Mouse (Mus musculus) forebrain, postnatal 0 days (tissue): ENCODE results near the gene Foxi3. TPM values are rescaled to one million over a fixed set of nuclear protein-coding genes. Genes with fewer than 3 reads are reported as not detected.

ENCODE experiments used
- ATAC-seq: fragments of 200-750 bp; cut with Nextera tagmentation; 2 replicates; pipeline ENCODE4 v1.8.0; 2017; ENCODE audit warnings: mild to moderate bottlenecking, moderate library complexity
- DNase-seq: peaks from one replicate; pipeline ENCODE4 v3.0.0-alpha.2; 2015
- H3K27ac ChIP-seq: fragments of 300-500 bp; sonication (generic); 2 replicates; pipeline ENCODE4 v1.5.1; 2014; ENCODE audit warnings: low read depth, mild to moderate bottlenecking, antibody characterized with exemption, low read length, moderate library complexity, mixed read lengths
- H3K27me3 ChIP-seq: fragments of 300-500 bp; sonication (generic); 2 replicates; pipeline ENCODE4 v1.6.1; 2014; ENCODE audit warnings: mild to moderate bottlenecking, low read length, mixed read lengths; ENCODE audit not compliant: insufficient read depth
- H3K36me3 ChIP-seq: fragments of 300-500 bp; sonication (generic); 2 replicates; pipeline ENCODE4 v1.6.1; 2014; ENCODE audit warnings: mild to moderate bottlenecking, moderate library complexity; ENCODE audit not compliant: insufficient read depth
- H3K4me1 ChIP-seq: fragments of 300-500 bp; sonication (generic); 2 replicates; pipeline ENCODE4 v1.6.1; 2014; ENCODE audit warnings: antibody characterized with exemption; ENCODE audit not compliant: insufficient read depth
- H3K4me2 ChIP-seq: fragments of 300-500 bp; sonication (generic); 2 replicates; pipeline ENCODE4 v1.6.1; 2014; ENCODE audit warnings: low read depth, mild to moderate bottlenecking, moderate library complexity
- H3K4me3 ChIP-seq: fragments of 300-500 bp; sonication (generic); 2 replicates; pipeline ENCODE4 v1.5.1; 2014; ENCODE audit warnings: low read depth, low read length, mixed read lengths
- H3K9ac ChIP-seq: fragments of 300-500 bp; sonication (generic); 2 replicates; pipeline ENCODE4 v1.6.1; 2014; ENCODE audit warnings: mild to moderate bottlenecking
- H3K9me3 ChIP-seq: fragments of 300-500 bp; sonication (generic); 2 replicates; pipeline ENCODE4 v1.6.1; 2016; ENCODE audit warnings: low read length
- CTCF ChIP-seq: sonication (generic); IDR thresholded peaks from 2 replicates; pipeline ENCODE4 v1.5.1; 2016; ENCODE audit warnings: antibody characterized with exemption, control low read depth, low read depth
- WGBS: fragments of 180-500 bp; shearing (Covaris S2); extraction: QIAGEN DNeasy Blood & Tissue Kit; methylation state at CpG from one replicate; pipeline ENCODE4 v1.1.7; 2014; 5-methylcytosine and 5-hydroxymethylcytosine counted together
- polyA plus RNA-seq: library from polyadenylated mRNA; unstranded; fragments of >200 nt; fragmentation: Nextera tagmentation; extraction: Ambion mirVana; gene quantifications from 2 replicates; pipeline ENCODE4 v1.2.1, GENCODE M21; 2015
- total RNA-seq: library from RNA; depleted of rRNA; stranded (reverse); fragments of >200 nt; gene quantifications from 2 replicates; pipeline ENCODE4 v1.2.3, GENCODE M21; 2014; rRNA removed

Foxi3 gene
- total and polyA plus RNA-seq, 2 experiments from 2014 or later = not detected

DNA sequence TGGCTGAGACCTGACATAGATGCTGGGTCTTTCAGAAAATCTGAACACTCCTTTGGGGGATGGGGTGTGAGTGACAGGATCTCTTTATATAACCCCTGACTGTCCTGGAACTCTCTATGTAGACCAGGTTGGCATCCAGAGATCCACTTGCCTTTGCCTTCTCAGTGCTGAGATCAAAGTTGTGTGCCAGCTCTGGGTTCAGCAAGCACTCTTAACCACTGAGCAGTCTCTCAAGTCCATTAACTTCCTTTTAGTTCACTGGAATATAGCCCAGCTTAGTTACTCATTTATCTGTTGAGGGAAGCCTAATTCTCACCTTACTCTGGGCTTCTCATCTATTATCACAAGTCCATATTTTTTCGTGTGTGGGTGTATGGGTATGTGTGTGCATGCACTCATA is 26.1 kb downstream of the Foxi3 start:
- Histone ChIP-seq H3K9ac (no peak overlapping the region), H3K4me1 (no peaks in the 10 kb centered on the region), H3K9me3 (no peaks in the 10 kb centered on the region), H3K36me3 (no peaks in the 10 kb centered on the region), H3K4me3 (no peak overlapping the region), H3K27ac (no peak overlapping the region), H3K4me2 (no peak overlapping the region), H3K27me3 (no peaks in the 10 kb centered on the region)
- no peak for ATAC-seq
- DNase-seq = no peak
- WGBS = 78% methylated on average over 1 of the region's 1 CpGs
- TF ChIP-seq CTCF = no peak

DNA sequence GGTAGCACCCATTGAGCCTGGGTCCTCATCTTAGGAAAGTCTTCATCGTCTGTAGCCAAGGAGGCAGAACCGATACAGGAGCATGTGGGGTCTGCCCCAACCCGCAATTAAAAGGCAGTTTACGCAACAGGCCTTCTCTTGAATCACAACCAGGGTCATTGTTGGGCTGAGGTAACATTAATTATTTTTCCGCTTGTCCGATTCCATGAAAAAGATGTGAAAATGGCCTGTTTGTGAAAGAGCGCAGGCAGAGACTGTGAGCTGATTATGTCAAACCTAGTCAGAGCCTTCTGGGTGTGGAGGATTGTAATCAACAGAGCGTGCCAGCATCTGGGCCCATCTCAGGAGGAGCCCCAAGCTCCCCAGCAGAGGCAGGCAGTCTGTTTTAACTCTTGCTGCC is 30.4 kb downstream of the Foxi3 start:
- Histone ChIP-seq H3K4me2 (no peak overlapping the region), H3K27me3 (no peaks in the 10 kb centered on the region), H3K27ac (no peak overlapping the region), H3K36me3 (no peaks in the 10 kb centered on the region), H3K9ac (no peak overlapping the region), H3K9me3 (no peaks in the 10 kb centered on the region), H3K4me1 (no peaks in the 10 kb centered on the region), H3K4me3 (no peak overlapping the region)
- no peak for TF ChIP-seq CTCF
- DNase-seq = no peak
- no peak for ATAC-seq
- WGBS = 15% methylated on average over 8 of the region's 8 CpGs

DNA sequence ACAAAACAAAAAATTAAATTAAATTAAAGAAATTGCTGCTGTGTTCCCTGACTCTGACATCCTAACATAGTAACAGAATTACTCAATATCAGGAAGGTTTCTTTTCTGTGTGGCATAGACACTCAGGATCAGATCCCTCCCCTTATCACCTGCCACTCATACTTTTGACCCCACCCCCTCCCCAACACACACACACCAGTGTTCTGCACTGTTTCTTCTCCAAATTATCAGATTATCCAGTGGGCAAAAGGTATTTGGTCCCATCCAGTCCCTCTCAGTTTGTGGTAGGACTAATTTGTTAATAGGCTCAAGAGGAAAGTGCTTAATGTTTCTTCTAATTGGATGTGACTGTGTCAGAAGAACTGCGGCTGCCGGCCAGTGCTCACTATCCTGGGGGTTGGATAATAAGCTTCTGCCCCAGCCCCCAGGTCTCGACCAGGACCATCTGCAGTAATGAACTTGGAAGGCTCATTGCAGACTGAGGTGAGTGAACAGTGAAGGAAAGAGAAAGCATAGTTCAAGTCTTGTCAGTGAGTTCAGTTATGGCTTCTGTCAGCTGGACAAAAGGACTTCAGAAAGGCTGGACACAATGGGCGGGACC is 39.9 kb downstream of the Foxi3 start:
- WGBS = 57% methylated on average over 4 of the region's 4 CpGs

DNA sequence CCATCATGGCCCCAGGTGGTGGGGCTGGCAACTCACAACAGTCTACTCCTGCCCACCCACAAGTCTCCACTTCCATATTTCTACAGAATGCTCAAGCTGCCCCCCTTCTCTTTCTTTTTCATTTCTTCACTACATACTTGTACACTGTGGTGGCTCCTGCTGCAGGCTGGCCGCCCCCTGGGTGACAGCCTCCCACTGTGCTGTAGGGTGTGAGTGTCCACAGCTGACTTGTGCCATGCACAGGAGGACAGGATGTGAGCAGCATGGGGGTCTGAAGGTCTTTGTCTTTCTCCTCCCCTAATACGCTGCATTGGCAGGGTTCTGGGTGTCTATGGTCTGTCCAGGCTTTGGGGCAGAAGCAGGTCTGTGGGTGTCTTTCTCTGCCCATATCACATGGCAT is 46.3 kb downstream of the Foxi3 start:
- H3K9ac ChIP-seq = no peak overlapping the region
- no peak overlapping the region for H3K4me3 ChIP-seq
- H3K4me2 ChIP-seq = no peak overlapping the region
- H3K27me3 ChIP-seq = no peaks in the 10 kb centered on the region
- no peaks in the 10 kb centered on the region for H3K9me3 ChIP-seq
- H3K4me1 ChIP-seq = no peaks in the 10 kb centered on the region
- no peak for TF ChIP-seq CTCF
- no peak for ATAC-seq
- no peak for DNase-seq
- H3K27ac ChIP-seq = no peak overlapping the region
- WGBS = 83% methylated on average over 2 of the region's 2 CpGs
- H3K36me3 ChIP-seq = no peaks in the 10 kb centered on the region

More for the DNA sequence above, 39.9 kb downstream of the Foxi3 start:
- Histone ChIP-seq H3K4me2 (no peak overlapping the region), H3K4me1 (no peaks in the 10 kb centered on the region), H3K36me3 (no peaks in the 10 kb centered on the region), H3K9me3 (no peaks in the 10 kb centered on the region), H3K27me3 (no peaks in the 10 kb centered on the region), H3K27ac (no peak overlapping the region), H3K4me3 (no peak overlapping the region), H3K9ac (no peak overlapping the region)
- DNase-seq (no peak), ATAC-seq (no peak)
- no peak for TF ChIP-seq CTCF

GRCm38 (mm10) chr6:71004161-71004560 is 47.8 kb downstream of the Foxi3 start:
- no peaks in the 10 kb centered on the region for H3K36me3 ChIP-seq
- DNase-seq (no peak), ATAC-seq (no peak)
- H3K27ac ChIP-seq = no peak overlapping the region
- no peaks in the 10 kb centered on the region for H3K9me3 ChIP-seq
- no peak overlapping the region for H3K4me2 ChIP-seq
- H3K9ac ChIP-seq = no peak overlapping the region
- H3K4me3 ChIP-seq = no peak overlapping the region
- WGBS = 89% methylated on average over 2 of the region's 2 CpGs
- no peaks in the 10 kb centered on the region for H3K4me1 ChIP-seq
- no peaks in the 10 kb centered on the region for H3K27me3 ChIP-seq
- TF ChIP-seq CTCF = no peak

Other genes with a start within 250 kb of the Foxi3 start
- gene Rpia, start 164.3 kb upstream of the Foxi3 start, total RNA-seq = 19.6 and 22.6 TPM in 2 replicates
- gene Rpia, start 164.3 kb upstream of the Foxi3 start, polyA plus RNA-seq = 0.73 and 1.2 TPM in 2 replicates
- 22.3 and 23.3 TPM in 2 replicates for gene Eif2ak3, start 112.0 kb upstream of the Foxi3 start, total RNA-seq
- gene Eif2ak3, start 112.0 kb upstream of the Foxi3 start, polyA plus RNA-seq = 6.9 and 8.3 TPM in 2 replicates
- not detected in 2 replicates for gene Tex37, start 37.6 kb upstream of the Foxi3 start, total RNA-seq
- gene Tex37, start 37.6 kb upstream of the Foxi3 start, polyA plus RNA-seq = not detected in 2 replicates
- gene Thnsl2, start 187.9 kb downstream of the Foxi3 start, total RNA-seq = 4.0 and 5.2 TPM in 2 replicates
- 4.6 and 6.1 TPM in 2 replicates for gene Thnsl2, start 187.9 kb downstream of the Foxi3 start, polyA plus RNA-seq
- not detected in 2 replicates for gene Fabp1, start 243.3 kb downstream of the Foxi3 start, total RNA-seq
- not detected in 2 replicates for gene Fabp1, start 243.3 kb downstream of the Foxi3 start, polyA plus RNA-seq